Mouse (Mus musculus): Measurements from ENCODE around the gene Rgs7. TPM values are rescaled to one million over a fixed set of nuclear protein-coding genes. Genes with fewer than 3 reads are reported as not detected.

Rgs7 gene
- polyA plus RNA-seq, 1 experiment from 2014 or later: not detected

GRCm38 (mm10) chr1:175410399-175410798 lies 81.9 kb downstream of the Rgs7 start:
- Histone ChIP-seq H3K9ac (ENCODE audit: low read depth, low read length) (no peak overlapping the region), H3K27ac (ENCODE audit: low read length) (no peak overlapping the region), H3K4me1 (ENCODE audit: control insufficient read depth, low read depth, low read length) (no peaks in the 10 kb centered on the region), H3K4me3 (ENCODE audit: low read depth, low read length) (no peak overlapping the region), H3K27me3 (ENCODE audit: control insufficient read depth, insufficient read depth, low read depth, low read length) (no peaks in the 10 kb centered on the region), H3K9me3 (replicated peaks; ENCODE audit: control insufficient read depth, low read length) (no peaks in the 10 kb centered on the region), H3K36me3 (ENCODE audit: control insufficient read depth, insufficient read depth) (no peaks in the 10 kb centered on the region), H3K4me2 (ENCODE audit: low read depth, low read length) (no peak overlapping the region)
- no peak for ATAC-seq (ENCODE audit: low read depth)
- WGBS (ENCODE audit: insufficient replicate concordance): 34% methylated on average over 3 of the region's 3 CpGs

- no peaks in the 10 kb centered on the region for H3K9me3 ChIP-seq (replicated peaks; ENCODE audit: control insufficient read depth, low read length)
- no peaks in the 10 kb centered on the region for H3K27me3 ChIP-seq (ENCODE audit: control insufficient read depth, insufficient read depth, low read depth, low read length)
- no peak overlapping the region for H3K4me2 ChIP-seq (ENCODE audit: low read depth, low read length)
- H3K4me1 ChIP-seq (ENCODE audit: control insufficient read depth, low read depth, low read length): no peaks in the 10 kb centered on the region
- no peaks in the 10 kb centered on the region for H3K36me3 ChIP-seq (ENCODE audit: control insufficient read depth, insufficient read depth)
- no peak overlapping the region for H3K9ac ChIP-seq (ENCODE audit: low read depth, low read length)
- H3K4me3 ChIP-seq (ENCODE audit: low read depth, low read length): no peak overlapping the region
- ATAC-seq (ENCODE audit: low read depth): no peak
- 66% methylated on average over 4 of the region's 4 CpGs for WGBS (ENCODE audit: insufficient replicate concordance)
- no peak overlapping the region for H3K27ac ChIP-seq (ENCODE audit: low read length)
Observed at GRCm38 (mm10) chr1:175391894-175392293, 100.4 kb downstream of the Rgs7 start.

GRCm38 (mm10) chr1:175389250-175389649 lies 103.0 kb downstream of the Rgs7 start:
- 54% methylated on average over 5 of the region's 5 CpGs for WGBS (ENCODE audit: insufficient replicate concordance)
- ATAC-seq (ENCODE audit: low read depth): no peak
- H3K27me3 ChIP-seq (ENCODE audit: control insufficient read depth, insufficient read depth, low read depth, low read length): no peaks in the 10 kb centered on the region
- H3K4me3 ChIP-seq (ENCODE audit: low read depth, low read length): no peak overlapping the region
- no peaks in the 10 kb centered on the region for H3K4me1 ChIP-seq (ENCODE audit: control insufficient read depth, low read depth, low read length)
- H3K9me3 ChIP-seq (replicated peaks; ENCODE audit: control insufficient read depth, low read length): no peaks in the 10 kb centered on the region
- H3K36me3 ChIP-seq (ENCODE audit: control insufficient read depth, insufficient read depth): no peaks in the 10 kb centered on the region
- no peak overlapping the region for H3K27ac ChIP-seq (ENCODE audit: low read length)
- no peak overlapping the region for H3K9ac ChIP-seq (ENCODE audit: low read depth, low read length)
- H3K4me2 ChIP-seq (ENCODE audit: low read depth, low read length): no peak overlapping the region

- no peak overlapping the region for H3K27ac ChIP-seq (ENCODE audit: low read length)
- no peaks in the 10 kb centered on the region for H3K9me3 ChIP-seq (replicated peaks; ENCODE audit: control insufficient read depth, low read length)
- no peaks in the 10 kb centered on the region for H3K27me3 ChIP-seq (ENCODE audit: control insufficient read depth, insufficient read depth, low read depth, low read length)
- ATAC-seq (ENCODE audit: low read depth): no peak
- H3K9ac ChIP-seq (ENCODE audit: low read depth, low read length): no peak overlapping the region
- H3K36me3 ChIP-seq (ENCODE audit: control insufficient read depth, insufficient read depth): no peaks in the 10 kb centered on the region
- no peaks in the 10 kb centered on the region for H3K4me1 ChIP-seq (ENCODE audit: control insufficient read depth, low read depth, low read length)
- no peak overlapping the region for H3K4me2 ChIP-seq (ENCODE audit: low read depth, low read length)
- 39% methylated on average over 3 of the region's 3 CpGs for WGBS (ENCODE audit: insufficient replicate concordance)
- no peak overlapping the region for H3K4me3 ChIP-seq (ENCODE audit: low read depth, low read length)
Observed at GRCm38 (mm10) chr1:175385581-175386235, 106.6 kb downstream of the Rgs7 start.

GRCm38 (mm10) chr1:175372571-175372970 lies 119.7 kb downstream of the Rgs7 start:
- H3K36me3 ChIP-seq (ENCODE audit: control insufficient read depth, insufficient read depth): no peaks in the 10 kb centered on the region
- no peak overlapping the region for H3K27ac ChIP-seq (ENCODE audit: low read length)
- no peaks in the 10 kb centered on the region for H3K4me1 ChIP-seq (ENCODE audit: control insufficient read depth, low read depth, low read length)
- no peak for ATAC-seq (ENCODE audit: low read depth)
- no peaks in the 10 kb centered on the region for H3K9me3 ChIP-seq (replicated peaks; ENCODE audit: control insufficient read depth, low read length)
- H3K4me2 ChIP-seq (ENCODE audit: low read depth, low read length): no peak overlapping the region
- H3K27me3 ChIP-seq (ENCODE audit: control insufficient read depth, insufficient read depth, low read depth, low read length): no peaks in the 10 kb centered on the region
- no peak overlapping the region for H3K4me3 ChIP-seq (ENCODE audit: low read depth, low read length)
- H3K9ac ChIP-seq (ENCODE audit: low read depth, low read length): no peak overlapping the region

GRCm38 (mm10) chr1:175368062-175368461 lies 124.2 kb downstream of the Rgs7 start:
- H3K4me3 ChIP-seq (ENCODE audit: low read depth, low read length): no peak overlapping the region
- no peaks in the 10 kb centered on the region for H3K9me3 ChIP-seq (replicated peaks; ENCODE audit: control insufficient read depth, low read length)
- no peak overlapping the region for H3K27ac ChIP-seq (ENCODE audit: low read length)
- no peaks in the 10 kb centered on the region for H3K36me3 ChIP-seq (ENCODE audit: control insufficient read depth, insufficient read depth)
- H3K9ac ChIP-seq (ENCODE audit: low read depth, low read length): no peak overlapping the region
- WGBS (ENCODE audit: insufficient replicate concordance): 62% methylated on average over 2 of the region's 2 CpGs
- ATAC-seq (ENCODE audit: low read depth): no peak
- H3K4me2 ChIP-seq (ENCODE audit: low read depth, low read length): no peak overlapping the region
- H3K4me1 ChIP-seq (ENCODE audit: control insufficient read depth, low read depth, low read length): no peaks in the 10 kb centered on the region
- H3K27me3 ChIP-seq (ENCODE audit: control insufficient read depth, insufficient read depth, low read depth, low read length): no peaks in the 10 kb centered on the region

GRCm38 (mm10) chr1:175363606-175364005 lies 128.7 kb downstream of the Rgs7 start:
- Histone ChIP-seq H3K27ac (ENCODE audit: low read length) (no peak overlapping the region), H3K4me2 (ENCODE audit: low read depth, low read length) (no peak overlapping the region), H3K27me3 (ENCODE audit: control insufficient read depth, insufficient read depth, low read depth, low read length) (no peaks in the 10 kb centered on the region), H3K9ac (ENCODE audit: low read depth, low read length) (no peak overlapping the region), H3K9me3 (replicated peaks; ENCODE audit: control insufficient read depth, low read length) (no peaks in the 10 kb centered on the region), H3K4me3 (ENCODE audit: low read depth, low read length) (no peak overlapping the region), H3K36me3 (ENCODE audit: control insufficient read depth, insufficient read depth) (no peaks in the 10 kb centered on the region), H3K4me1 (ENCODE audit: control insufficient read depth, low read depth, low read length) (no peaks in the 10 kb centered on the region)
- no peak for ATAC-seq (ENCODE audit: low read depth)
- 62% methylated on average over 3 of the region's 3 CpGs for WGBS (ENCODE audit: insufficient replicate concordance)

- no peaks in the 10 kb centered on the region for H3K27me3 ChIP-seq (ENCODE audit: control insufficient read depth, insufficient read depth, low read depth, low read length)
- no peak overlapping the region for H3K4me3 ChIP-seq (ENCODE audit: low read depth, low read length)
- no peaks in the 10 kb centered on the region for H3K36me3 ChIP-seq (ENCODE audit: control insufficient read depth, insufficient read depth)
- H3K4me2 ChIP-seq (ENCODE audit: low read depth, low read length): no peak overlapping the region
- 32% methylated on average over 7 of the region's 7 CpGs for WGBS (ENCODE audit: insufficient replicate concordance)
- H3K27ac ChIP-seq (ENCODE audit: low read length): no peak overlapping the region
- no peak overlapping the region for H3K9ac ChIP-seq (ENCODE audit: low read depth, low read length)
- no peak for ATAC-seq (ENCODE audit: low read depth)
- no peaks in the 10 kb centered on the region for H3K9me3 ChIP-seq (replicated peaks; ENCODE audit: control insufficient read depth, low read length)
- H3K4me1 ChIP-seq (ENCODE audit: control insufficient read depth, low read depth, low read length): no peaks in the 10 kb centered on the region
Observed at GRCm38 (mm10) chr1:175359411-175360366, 132.6 kb downstream of the Rgs7 start.

GRCm38 (mm10) chr1:175352921-175353320 lies 139.4 kb downstream of the Rgs7 start:
- H3K9me3 ChIP-seq (replicated peaks; ENCODE audit: control insufficient read depth, low read length): no peaks in the 10 kb centered on the region
- H3K9ac ChIP-seq (ENCODE audit: low read depth, low read length): no peak overlapping the region
- no peaks in the 10 kb centered on the region for H3K36me3 ChIP-seq (ENCODE audit: control insufficient read depth, insufficient read depth)
- no peak overlapping the region for H3K4me2 ChIP-seq (ENCODE audit: low read depth, low read length)
- H3K4me1 ChIP-seq (ENCODE audit: control insufficient read depth, low read depth, low read length): no peaks in the 10 kb centered on the region
- no peaks in the 10 kb centered on the region for H3K27me3 ChIP-seq (ENCODE audit: control insufficient read depth, insufficient read depth, low read depth, low read length)
- ATAC-seq (ENCODE audit: low read depth): no peak
- WGBS (ENCODE audit: insufficient replicate concordance): 48% methylated on average over 4 of the region's 4 CpGs
- H3K4me3 ChIP-seq (ENCODE audit: low read depth, low read length): no peak overlapping the region
- H3K27ac ChIP-seq (ENCODE audit: low read length): no peak overlapping the region
